Mouse (Mus musculus) heart, embryonic 11.5 days (tissue): ENCODE results near the gene Slc25a34. TPM values are rescaled to one million over a fixed set of nuclear protein-coding genes. Genes with fewer than 3 reads are reported as not detected.

Source experiments
- ATAC-seq: fragments of 200-750 bp; cut with Nextera tagmentation; replicated peaks from 2 replicates; pipeline ENCODE4 v1.8.0; 2017; ENCODE audit warnings: moderate library complexity; ENCODE audit not compliant: insufficient number of reproducible peaks, low FRiP score, low TSS enrichment
- H3K27ac ChIP-seq: fragments of 300-500 bp; sonication (generic); 2 replicates; pipeline ENCODE4 v1.5.1; 2014; ENCODE audit warnings: mild to moderate bottlenecking, low read depth, low read length
- H3K27me3 ChIP-seq: fragments of 300-500 bp; sonication (generic); 2 replicates; pipeline ENCODE4 v1.6.1; 2014; ENCODE audit warnings: mild to moderate bottlenecking, low read length, mixed read lengths; ENCODE audit not compliant: control insufficient read depth, insufficient read depth
- H3K36me3 ChIP-seq: fragments of 300-500 bp; sonication (generic); 2 replicates; pipeline ENCODE4 v1.6.1; 2014; ENCODE audit warnings: mild to moderate bottlenecking, low read length, moderate library complexity, mixed read lengths; ENCODE audit not compliant: control insufficient read depth, insufficient read depth
- H3K4me1 ChIP-seq: fragments of 300-500 bp; sonication (generic); 2 replicates; pipeline ENCODE4 v1.6.1; 2014; ENCODE audit warnings: low read length; ENCODE audit not compliant: control insufficient read depth, insufficient read depth
- H3K4me2 ChIP-seq: fragments of 300-500 bp; sonication (generic); 2 replicates; pipeline ENCODE4 v1.6.1; 2014; ENCODE audit warnings: mild to moderate bottlenecking, moderate library complexity
- H3K4me3 ChIP-seq: fragments of 300-500 bp; sonication (generic); 2 replicates; pipeline ENCODE4 v1.5.1; 2014; ENCODE audit warnings: low read depth, low read length
- H3K9ac ChIP-seq: fragments of 300-500 bp; sonication (generic); 2 replicates; pipeline ENCODE4 v1.6.1; 2014; ENCODE audit warnings: mild to moderate bottlenecking, low read depth, low read length, moderate library complexity
- H3K9me3 ChIP-seq: fragments of 300-500 bp; sonication (generic); replicated peaks from 2 replicates; pipeline ENCODE4 v1.6.1; 2016; ENCODE audit warnings: low read length; ENCODE audit not compliant: control insufficient read depth
- WGBS: fragments of 180-500 bp; shearing (Covaris S2); extraction: QIAGEN DNeasy Blood & Tissue Kit; methylation state at CpG from one replicate; pipeline ENCODE4 v1.1.7; 2014; ENCODE audit not compliant: insufficient replicate concordance; 5-methylcytosine and 5-hydroxymethylcytosine counted together
- polyA plus RNA-seq: library from polyadenylated mRNA; unstranded; fragments of >200 nt; fragmentation: Nextera tagmentation; extraction: Ambion mirVana; gene quantifications from 2 replicates; pipeline ENCODE4 v1.2.1, GENCODE M21; 2014

The Slc25a34 gene
- polyA plus RNA-seq: not detected in 2 replicates

DNA sequence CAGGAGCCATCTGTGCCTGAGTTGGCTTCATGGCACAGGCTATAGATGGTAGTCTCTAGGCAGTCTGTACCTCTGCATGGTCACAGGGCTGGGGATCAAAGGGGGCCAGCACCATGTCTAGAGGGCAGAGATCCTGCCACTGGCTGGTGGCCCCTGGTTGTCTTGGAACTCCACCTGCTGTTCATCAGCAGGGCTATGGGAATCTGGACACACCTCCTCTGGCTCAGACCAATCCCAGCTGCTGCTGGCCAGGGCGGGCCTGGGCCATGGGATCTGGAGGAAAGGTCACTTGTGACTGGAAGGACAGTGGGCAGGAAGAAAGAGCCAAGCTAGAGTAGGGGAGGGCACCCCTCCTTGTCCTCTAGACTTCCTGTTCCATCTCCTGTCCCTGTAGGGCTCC is at the start of gene Slc25a34:
Gene Slc25a34 (minus strand): TSS at position 156 of the 400 bp plus-strand sequence.
- peaks cover 4% of the 10 kb centered on the region; the same call in 1 of the 2 replicates for H3K4me1 ChIP-seq
- H3K36me3 ChIP-seq: peaks cover 18% of the 10 kb centered on the region
- H3K4me3 ChIP-seq: no peak within 1 kb of the TSS
- no peaks in the 10 kb centered on the region for H3K9me3 ChIP-seq
- no peak within 1 kb of the TSS for H3K9ac ChIP-seq
- H3K27ac ChIP-seq: peak within 1 kb of the TSS; percentile 16; the same call in 1 of the 2 replicates
- no peak within 1 kb of the TSS for H3K4me2 ChIP-seq
- ATAC-seq: peak; percentile 53
- WGBS: 70% methylated on average over 1 of the region's 1 CpGs
- no peaks in the 10 kb centered on the region for H3K27me3 ChIP-seq

DNA sequence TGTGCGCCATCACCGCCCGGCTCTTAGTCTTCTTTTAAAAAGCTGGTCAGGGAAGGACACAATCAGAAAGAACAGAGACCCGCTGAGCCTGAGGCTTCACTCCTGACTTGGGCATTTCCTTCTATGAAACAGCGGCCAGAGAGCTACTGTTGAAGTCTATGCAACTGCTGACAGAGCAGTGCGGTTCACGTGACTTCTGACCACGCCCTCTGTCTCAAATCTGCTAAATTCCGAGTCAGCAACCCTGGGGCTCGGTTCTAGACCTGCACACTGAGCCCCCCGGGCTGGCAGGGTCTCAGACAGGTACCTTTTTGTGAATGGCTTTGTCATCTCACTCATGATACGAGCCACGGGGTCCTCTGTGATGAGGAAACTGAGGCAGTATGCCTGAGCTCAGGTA is 48.7 kb upstream of the Slc25a34 start:
- Histone ChIP-seq H3K36me3 (no peaks in the 10 kb centered on the region), H3K4me2 (no peak overlapping the region), H3K9me3 (no peaks in the 10 kb centered on the region), H3K4me1 (no peaks in the 10 kb centered on the region), H3K9ac (no peak overlapping the region), H3K27me3 (no peaks in the 10 kb centered on the region), H3K4me3 (no peak overlapping the region), H3K27ac (no peak overlapping the region)
- ATAC-seq: no peak
- WGBS: 61% methylated on average over 13 of the region's 13 CpGs

- Histone ChIP-seq H3K27me3 (no peaks in the 10 kb centered on the region), H3K9me3 (no peaks in the 10 kb centered on the region), H3K9ac (no peak overlapping the region), H3K36me3 (no peaks in the 10 kb centered on the region), H3K4me1 (no peaks in the 10 kb centered on the region), H3K4me2 (no peak overlapping the region), H3K4me3 (no peak overlapping the region), H3K27ac (no peak overlapping the region)
- WGBS: 78% methylated on average over 4 of the region's 4 CpGs
- ATAC-seq: no peak
Measured at GRCm38 (mm10) chr4:141671389-141671788, 47.8 kb upstream of the Slc25a34 start.

DNA sequence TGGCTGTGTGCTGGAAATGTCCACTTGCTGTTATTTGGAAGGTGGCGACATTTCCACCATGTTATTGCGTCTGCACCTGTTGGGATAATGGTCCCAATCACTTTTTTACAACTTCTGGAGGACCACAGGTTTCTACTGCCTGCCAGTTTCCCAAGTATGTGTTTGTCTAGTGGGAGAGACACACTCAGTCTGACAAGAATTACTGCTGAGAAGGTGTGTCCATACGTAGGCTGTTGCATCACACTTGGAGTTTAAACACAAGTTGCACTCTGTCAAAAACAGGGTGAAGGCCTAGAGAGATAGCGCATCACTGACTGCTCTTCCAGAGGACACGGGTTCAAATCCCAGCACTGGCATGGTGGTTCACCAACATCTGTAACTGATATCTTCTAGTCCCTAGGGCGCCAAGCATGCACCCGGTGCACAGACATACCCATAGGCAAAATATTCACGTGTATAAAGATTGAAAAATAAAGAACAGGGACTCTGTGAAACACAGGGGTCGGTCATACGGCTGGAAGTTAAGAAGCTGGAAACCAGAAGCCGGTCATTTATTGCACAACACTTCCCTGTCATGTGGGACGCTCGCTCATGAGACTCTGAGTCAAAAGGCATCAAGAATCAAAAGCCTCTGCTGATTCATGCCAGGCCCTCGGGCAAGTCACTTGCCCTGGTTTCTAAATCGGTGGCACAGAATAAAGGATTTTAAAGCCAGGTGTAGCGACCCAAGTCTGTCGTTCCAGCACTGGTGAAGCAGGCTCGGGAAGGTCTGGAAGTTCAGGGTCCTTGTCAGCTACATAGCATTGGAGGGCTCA is 46.5 kb upstream of the Slc25a34 start:
- Histone ChIP-seq H3K36me3 (no peaks in the 10 kb centered on the region), H3K4me2 (no peak overlapping the region), H3K27me3 (no peaks in the 10 kb centered on the region), H3K9ac (no peak overlapping the region), H3K4me1 (peaks cover under 1% of the 10 kb centered on the region; the same call in 1 of the 2 replicates), H3K4me3 (no peak overlapping the region), H3K27ac (no peak overlapping the region), H3K9me3 (no peaks in the 10 kb centered on the region)
- 82% methylated on average over 18 of the region's 18 CpGs for WGBS
- no peak for ATAC-seq

- Histone ChIP-seq H3K27ac (peak within 1 kb of the TSS; percentile 77), H3K27me3 (no peaks in the 10 kb centered on the region), H3K4me1 (peaks cover 13% of the 10 kb centered on the region), H3K9ac (peak within 1 kb of the TSS; percentile 91), H3K9me3 (no peaks in the 10 kb centered on the region), H3K4me2 (peak within 1 kb of the TSS; percentile 94), H3K36me3 (peaks cover 5% of the 10 kb centered on the region), H3K4me3 (peak within 1 kb of the TSS; percentile 93)
- ATAC-seq: no peak
- 58% methylated on average over 8 of the region's 8 CpGs for WGBS
Measured at GRCm38 (mm10) chr4:141664799-141665198, 41.2 kb upstream of the Slc25a34 start, which contains the start of gene Plekhm2. TSS of gene Plekhm2 (minus strand) at chr4:141664899.

- Histone ChIP-seq H3K4me2 (peak overlapping the region; percentile 94), H3K9ac (peak overlapping the region; percentile 91), H3K36me3 (peaks cover 5% of the 10 kb centered on the region), H3K27me3 (no peaks in the 10 kb centered on the region), H3K4me3 (peak overlapping the region; percentile 93), H3K9me3 (no peaks in the 10 kb centered on the region), H3K27ac (peak overlapping the region; percentile 77), H3K4me1 (peaks cover 13% of the 10 kb centered on the region)
- peak; percentile 85 for ATAC-seq
- 1% methylated on average over 57 of the region's 60 CpGs for WGBS
Measured at GRCm38 (mm10) chr4:141664011-141664745, 40.6 kb upstream of the Slc25a34 start.

DNA sequence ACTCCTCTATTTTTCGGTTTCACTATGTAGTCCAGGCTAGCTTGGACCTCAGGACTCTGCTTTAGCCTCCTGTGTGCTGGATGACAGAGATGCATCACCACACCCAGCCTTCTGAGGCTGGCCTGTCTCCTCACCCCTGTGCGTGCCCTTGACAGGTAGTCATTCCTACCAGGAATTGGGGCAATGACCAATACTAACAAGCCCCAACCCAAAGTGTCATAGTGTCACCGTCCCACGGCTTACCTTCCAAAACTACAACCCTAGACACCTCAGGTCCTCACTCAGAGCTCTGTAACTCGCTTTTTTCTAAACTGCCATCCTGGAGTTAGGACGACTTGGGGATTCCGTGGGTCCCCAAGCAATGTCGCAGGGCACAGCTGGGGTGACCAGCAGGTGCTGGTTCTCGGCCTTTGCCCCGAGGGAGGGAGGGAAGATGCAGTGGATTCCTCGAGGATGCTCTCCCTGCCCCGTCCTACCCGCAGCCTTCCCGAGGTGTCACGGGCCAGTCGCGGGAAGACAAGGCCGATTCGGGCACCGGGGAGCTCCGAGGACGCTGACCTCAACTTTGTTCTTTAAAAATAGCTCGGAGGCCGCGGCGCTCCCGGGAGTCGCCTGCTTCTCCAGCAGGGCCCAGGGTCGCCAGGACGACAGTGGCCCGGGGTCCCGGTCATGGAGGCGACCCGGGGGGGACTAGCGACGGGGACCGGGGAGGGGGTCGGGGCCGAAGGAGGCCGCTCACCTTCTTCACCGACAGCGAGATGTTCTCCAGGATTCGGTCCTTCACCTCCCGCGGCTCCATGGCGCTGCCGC is 39.7 kb upstream of the Slc25a34 start:
- H3K36me3 ChIP-seq: peaks cover 5% of the 10 kb centered on the region
- no peaks in the 10 kb centered on the region for H3K9me3 ChIP-seq
- H3K27me3 ChIP-seq: no peaks in the 10 kb centered on the region
- peak overlapping the region; percentile 94 for H3K4me2 ChIP-seq
- peak overlapping the region; percentile 91 for H3K9ac ChIP-seq
- H3K4me1 ChIP-seq: peaks cover 17% of the 10 kb centered on the region
- peak; percentile 39; the same call in 1 of the 2 replicates for ATAC-seq
- H3K27ac ChIP-seq: peak overlapping the region; percentile 77
- WGBS: 7% methylated on average over 40 of the region's 47 CpGs
- peak overlapping the region; percentile 93 for H3K4me3 ChIP-seq

GRCm38 (mm10) chr4:141660884-141661283 is 37.3 kb upstream of the Slc25a34 start:
- H3K4me2 ChIP-seq: no peak overlapping the region
- no peak overlapping the region for H3K27ac ChIP-seq
- no peaks in the 10 kb centered on the region for H3K27me3 ChIP-seq
- 88% methylated on average over 11 of the region's 11 CpGs for WGBS
- H3K9ac ChIP-seq: no peak overlapping the region
- H3K9me3 ChIP-seq: no peaks in the 10 kb centered on the region
- H3K4me3 ChIP-seq: no peak overlapping the region
- peaks cover 22% of the 10 kb centered on the region for H3K4me1 ChIP-seq
- ATAC-seq: no peak
- H3K36me3 ChIP-seq: peaks cover 5% of the 10 kb centered on the region
